Mouse (Mus musculus) brain, embryonic 18.5 days (tissue): ENCODE measurements around the gene Ctrc.

Experiments
- DNase-seq: peaks from one replicate; pipeline ENCODE4 v3.0.0-alpha.2; 2012; ENCODE audit warnings: low read depth, low spot score

Gene Ctrc

GRCm38 (mm10) chr4:141867498-141867897 lies 21.3 kb upstream of the Ctrc start:
- DNase-seq = no peak

- DNase-seq = no peak
Measured at GRCm38 (mm10) chr4:141866933-141867490, 20.9 kb upstream of the Ctrc start.

DNA sequence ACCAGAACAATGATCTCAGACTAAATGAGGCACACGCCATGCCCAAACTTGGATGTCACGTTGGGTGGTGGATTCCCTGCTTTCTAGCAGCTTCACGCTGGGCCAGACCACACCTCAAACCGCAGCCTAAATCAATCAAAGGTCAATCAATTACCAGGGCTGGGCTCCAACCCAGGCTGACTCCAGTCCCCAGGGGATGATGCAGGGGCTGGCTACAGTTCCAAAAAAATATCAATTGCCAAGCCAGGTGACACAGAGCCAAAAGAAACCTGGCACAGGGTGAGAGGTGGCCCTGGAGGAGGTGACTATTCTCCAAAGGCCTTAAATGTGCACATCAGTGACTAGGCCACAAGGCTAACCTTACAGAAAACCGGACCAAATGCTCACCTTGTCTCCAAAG lies 19.4 kb upstream of the Ctrc start:
- no peak for DNase-seq

GRCm38 (mm10) chr4:141865006-141865405 lies 18.8 kb upstream of the Ctrc start:
- no peak for DNase-seq

- no peak for DNase-seq
Measured at GRCm38 (mm10) chr4:141864506-141864905, 18.3 kb upstream of the Ctrc start.

DNA sequence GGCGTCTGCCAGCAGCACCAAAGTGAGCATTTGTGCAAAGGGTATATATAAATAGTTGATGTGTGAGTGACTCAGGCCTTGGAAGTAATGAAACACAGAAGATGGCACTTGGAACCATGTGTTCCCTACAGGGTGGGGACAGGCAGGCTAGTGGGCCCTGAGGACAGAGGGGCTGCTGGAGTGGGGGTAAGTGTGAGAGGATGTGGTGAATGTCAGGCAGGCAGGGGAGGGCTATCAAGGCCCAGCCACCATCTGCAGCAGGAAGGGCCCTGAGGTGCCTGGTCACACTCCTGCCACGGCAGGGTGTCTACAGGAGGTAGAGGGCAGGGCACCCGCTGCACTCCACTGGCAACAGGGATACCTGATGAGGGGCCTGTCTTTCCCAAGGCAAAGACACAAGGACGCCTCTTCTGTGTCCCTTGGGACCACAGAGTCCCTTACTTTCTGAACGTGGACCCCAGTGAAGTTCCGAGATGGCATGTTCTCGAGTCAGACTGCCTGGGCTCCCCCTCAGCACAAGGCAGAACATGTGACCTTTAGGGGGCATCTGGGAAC lies 17.6 kb upstream of the Ctrc start:
- no peak for DNase-seq

GRCm38 (mm10) chr4:141862867-141863266 lies 16.7 kb upstream of the Ctrc start:
- no peak for DNase-seq

- DNase-seq = no peak
Measured at GRCm38 (mm10) chr4:141861591-141862295, 15.6 kb upstream of the Ctrc start.

DNA sequence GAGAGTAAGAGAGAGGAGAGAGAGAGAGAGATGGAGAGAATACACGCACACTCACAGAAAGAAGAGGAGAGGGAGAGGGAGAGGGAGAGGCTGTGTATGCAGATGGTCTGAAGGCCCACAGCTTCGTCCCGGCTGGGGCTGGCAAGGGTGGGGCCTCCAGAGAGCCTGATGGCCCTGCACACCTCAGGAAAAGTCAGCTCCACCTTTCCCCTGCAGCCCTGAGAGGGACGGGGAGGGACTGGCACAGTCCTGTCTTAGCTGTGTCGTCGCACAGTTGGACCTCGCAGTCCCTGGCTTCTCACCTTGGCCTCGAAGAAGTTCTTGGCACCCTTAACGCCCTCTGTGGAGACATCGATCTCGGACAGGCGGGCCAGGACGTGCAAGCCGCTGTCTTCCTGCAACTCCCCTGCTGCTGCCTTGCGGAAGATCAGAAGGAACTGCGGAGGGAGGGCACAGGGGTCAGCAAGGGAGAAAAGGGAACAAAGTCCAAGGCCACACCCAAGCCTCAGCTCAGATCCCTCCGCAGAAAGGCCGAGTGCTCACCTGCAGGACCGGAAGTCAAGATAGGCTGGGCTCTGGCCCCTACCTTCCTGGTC lies 14.2 kb upstream of the Ctrc start:
- DNase-seq = no peak

DNA sequence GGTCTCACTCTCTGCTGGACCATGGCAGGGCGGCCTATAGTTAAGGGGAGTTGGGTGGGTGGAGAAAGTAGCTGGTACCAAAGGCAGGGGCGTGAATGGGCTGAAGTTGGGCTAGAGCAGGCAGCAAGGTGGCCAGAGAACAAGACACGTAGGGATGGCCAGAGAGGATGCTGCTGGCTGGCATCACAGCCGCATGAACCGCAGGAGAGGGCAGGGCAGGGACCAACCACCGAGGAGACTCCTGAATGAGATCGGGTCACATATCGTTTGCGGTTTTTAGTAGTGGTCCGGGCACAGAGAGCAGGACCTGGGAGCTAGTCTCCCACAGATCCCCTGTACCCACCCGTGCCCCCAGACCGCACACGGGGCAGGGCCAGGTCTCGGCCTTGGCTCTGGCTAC lies 13.2 kb upstream of the Ctrc start:
- no peak for DNase-seq

- no peak for DNase-seq
Measured at GRCm38 (mm10) chr4:141858501-141858900, 12.3 kb upstream of the Ctrc start.

- no peak for DNase-seq
Measured at GRCm38 (mm10) chr4:141857422-141857930, 11.3 kb upstream of the Ctrc start.

- no peak for DNase-seq
Measured at GRCm38 (mm10) chr4:141853437-141853836, 7.3 kb upstream of the Ctrc start.

DNA sequence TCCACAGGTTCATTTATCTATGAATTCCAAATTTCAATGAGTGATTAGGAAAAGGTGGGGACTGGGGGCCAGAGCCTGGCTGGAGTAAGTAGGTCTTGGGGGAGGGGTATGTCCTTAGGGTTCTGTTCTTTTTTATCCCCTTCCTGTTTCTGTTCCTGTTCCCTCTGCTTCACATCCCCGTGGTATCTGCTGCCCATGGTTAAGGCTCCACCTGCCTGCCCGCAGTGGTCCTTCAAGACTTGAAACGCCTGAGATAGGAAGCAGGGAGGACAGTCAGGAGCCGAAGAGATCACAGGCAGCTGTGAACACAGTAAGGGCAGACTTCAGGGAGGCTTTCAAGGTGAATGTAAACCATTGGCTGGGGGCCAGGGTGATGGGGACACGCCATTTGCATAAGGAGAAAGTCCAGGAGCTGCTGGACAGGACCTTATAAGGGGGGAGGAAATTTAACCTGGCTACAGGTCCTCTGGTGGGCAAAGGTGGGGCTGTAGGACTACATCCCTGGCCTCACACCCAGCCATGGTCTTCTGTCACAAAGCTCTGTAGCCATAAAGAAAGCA lies 11.5 kb downstream of the Ctrc start:
- no peak for DNase-seq

DNA sequence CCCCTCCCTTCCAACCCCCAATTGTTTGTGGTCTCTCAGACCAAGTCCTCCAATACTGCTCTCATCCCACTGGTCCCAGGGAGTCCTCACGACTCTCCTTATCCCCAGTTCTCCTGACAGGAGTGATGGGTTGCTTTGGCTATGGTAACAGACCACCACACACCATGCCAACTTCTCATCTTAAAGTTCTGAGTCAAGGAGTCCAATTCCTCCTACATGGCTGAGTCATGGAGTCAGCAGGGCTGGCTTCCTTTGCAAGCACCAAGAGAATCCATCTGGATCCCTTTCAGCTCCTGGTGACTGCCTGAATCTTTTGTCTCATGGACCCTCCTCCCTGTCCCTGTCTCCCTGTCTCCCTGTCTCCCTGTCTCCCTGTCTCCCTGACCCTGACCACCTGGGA lies 12.2 kb downstream of the Ctrc start:
- DNase-seq = no peak

DNA sequence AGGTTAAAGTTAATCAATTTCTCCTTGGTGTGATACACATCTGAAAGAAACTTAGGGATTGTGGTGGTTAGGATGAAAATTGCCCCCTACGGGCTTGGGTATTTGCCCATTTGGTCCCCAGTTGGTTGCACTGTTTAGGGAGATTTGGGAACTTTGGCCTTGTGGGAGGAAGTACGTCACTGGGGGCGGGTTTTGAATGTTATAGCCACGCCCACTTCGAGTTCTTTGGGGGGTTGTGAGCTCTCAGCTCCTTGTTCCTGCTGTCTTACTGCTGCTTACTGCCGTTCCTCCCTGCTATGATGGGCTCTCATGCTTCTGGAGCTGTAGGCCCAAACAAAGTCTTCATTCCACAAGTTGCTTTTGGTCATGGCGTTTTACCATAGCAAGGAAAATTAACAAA lies 14.8 kb downstream of the Ctrc start:
- DNase-seq = no peak

GRCm38 (mm10) chr4:141830381-141830780 lies 15.8 kb downstream of the Ctrc start:
- DNase-seq = no peak

DNA sequence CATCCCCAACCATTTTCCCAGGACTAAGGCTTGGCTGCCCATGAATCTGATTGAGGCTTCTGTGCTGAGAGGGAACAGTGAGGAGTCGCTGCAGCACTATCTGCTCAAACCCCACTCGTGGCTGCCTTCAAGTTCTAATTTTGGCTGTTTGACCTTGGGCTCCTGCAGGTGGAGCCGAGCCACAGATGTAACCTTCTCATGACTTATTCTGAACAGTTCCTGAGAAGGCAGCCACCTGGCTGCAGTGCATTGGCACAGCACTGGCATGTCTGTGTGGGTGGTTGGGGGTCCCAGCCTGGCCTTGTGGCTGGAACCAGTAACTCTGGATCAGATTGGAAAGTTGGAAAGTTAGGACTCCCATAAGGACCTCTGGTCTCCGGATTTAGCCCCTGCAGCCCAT lies 18.0 kb downstream of the Ctrc start:
- DNase-seq = no peak

DNA sequence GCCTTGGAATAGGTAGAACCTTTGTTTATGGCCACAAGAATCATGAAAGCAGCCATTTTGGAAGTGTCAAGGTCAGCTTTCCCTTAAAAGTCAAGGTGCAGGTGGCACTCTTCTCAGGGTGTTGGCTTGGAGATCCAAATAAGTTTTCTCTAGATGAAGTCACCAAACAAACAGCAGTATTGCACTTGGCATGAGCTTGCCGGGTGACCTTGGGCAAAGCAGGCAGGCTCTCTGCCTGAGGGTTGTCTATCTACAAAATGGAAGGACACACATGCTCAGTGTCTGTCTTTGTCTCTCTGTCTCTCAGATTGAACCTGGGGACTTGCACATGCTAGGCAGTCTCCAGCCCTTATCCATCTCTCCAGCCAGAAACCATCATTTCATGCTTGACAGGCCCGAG lies 18.8 kb downstream of the Ctrc start:
- no peak for DNase-seq

GRCm38 (mm10) chr4:141826060-141826459 lies 20.1 kb downstream of the Ctrc start, which contains the start of gene Cela2a:
Gene Cela2a (minus strand): TSS chr4:141826160.
- DNase-seq = no peak

- DNase-seq = no peak
Measured at GRCm38 (mm10) chr4:141822979-141823378, 23.2 kb downstream of the Ctrc start.

DNA sequence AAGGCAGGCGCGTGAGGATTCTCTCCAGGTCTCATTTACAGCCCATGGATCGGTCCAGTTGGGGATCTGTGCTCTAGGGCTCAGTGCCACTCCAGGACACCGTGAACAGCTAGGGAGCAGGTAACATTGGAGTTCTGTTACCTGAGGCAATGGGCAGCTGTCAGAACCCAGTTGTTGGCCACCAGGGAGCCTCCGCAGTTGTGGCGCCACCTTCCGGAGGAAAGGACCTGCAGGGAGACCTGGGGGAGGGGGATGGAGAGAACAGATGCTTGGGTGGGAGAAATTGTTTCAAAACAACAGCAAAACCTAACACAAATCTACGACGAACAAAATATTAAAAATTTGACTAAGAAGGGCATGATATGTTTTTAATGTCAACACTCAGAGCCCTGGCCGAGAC lies 24.1 kb downstream of the Ctrc start:
- DNase-seq = no peak
